Mouse (Mus musculus): ENCODE measurements around the gene Llcfc1. TPM values are rescaled to one million over a fixed set of nuclear protein-coding genes. Genes with fewer than 3 reads are reported as not detected.

Llcfc1 gene
- polyA plus RNA-seq, 2 experiments = not detected

- H3K4me3 ChIP-seq (ENCODE audit: insufficient read depth in 1 of 2, low read depth in 2 of 2, low read length in 2 of 2) = peak overlapping the region; percentile 21 to 33; a peak in 2 of 4 replicates
- WGBS (ENCODE audit: insufficient replicate concordance) = 19% methylated on average over 7 of the region's 7 CpGs
- TF ChIP-seq EP300 (IDR thresholded peaks at IDR 0.05; ENCODE audit: low read depth) (peak; percentile 83), CTCF (IDR thresholded peaks at IDR 0.05; ENCODE audit: low read depth) (no peak)
- ATAC-seq (ENCODE audit: insufficient read depth) (peak; percentile 85), DNase-seq (ENCODE audit: low read depth in 3 of 3, low spot score in 3 of 3) (peak; percentile 77 to 80 (median 78))
- H3K4me2 ChIP-seq (ENCODE audit: low read depth) = peak overlapping the region; percentile 86
- H3K36me3 ChIP-seq (replicated peaks; ENCODE audit: control insufficient read depth, insufficient read depth, low read depth) = peaks cover 17% of the 10 kb centered on the region
- no peaks in the 10 kb centered on the region for H3K27me3 ChIP-seq (ENCODE audit: control insufficient read depth, insufficient read depth, low read length)
- peaks cover 49 to 52% of the 10 kb centered on the region in 2 experiments for H3K4me1 ChIP-seq (replicated peaks; ENCODE audit: control insufficient read depth in 2 of 2, insufficient read depth in 2 of 2, low read length in 1 of 2)
- peak overlapping the region; percentile 98 for H3K27ac ChIP-seq
- H3K9ac ChIP-seq (replicated peaks) = peak overlapping the region; percentile 80
- no peaks in the 10 kb centered on the region for H3K9me3 ChIP-seq (ENCODE audit: control insufficient read depth, low read length)
Measured at GRCm38 (mm10) chr6:41706275-41706674, 22.0 kb downstream of the Llcfc1 start.

- no peaks in the 10 kb centered on the region for H3K27me3 ChIP-seq (ENCODE audit: control insufficient read depth, insufficient read depth, low read length)
- no peaks in the 10 kb centered on the region for H3K36me3 ChIP-seq (replicated peaks; ENCODE audit: control insufficient read depth, insufficient read depth, low read depth)
- H3K4me2 ChIP-seq (ENCODE audit: low read depth) = peak overlapping the region; percentile 3
- H3K27ac ChIP-seq = peak overlapping the region; percentile 38
- no peak overlapping the region for H3K9ac ChIP-seq (replicated peaks)
- DNase-seq (ENCODE audit: low read depth in 3 of 3, low spot score in 3 of 3) (no peak), ATAC-seq (ENCODE audit: insufficient read depth) (peak; percentile 32)
- peaks cover 49 to 55% of the 10 kb centered on the region in 2 experiments for H3K4me1 ChIP-seq (replicated peaks; ENCODE audit: control insufficient read depth in 2 of 2, insufficient read depth in 2 of 2, low read length in 1 of 2)
- 15% methylated on average over 1 of the region's 1 CpGs for WGBS (ENCODE audit: insufficient replicate concordance)
- H3K4me3 ChIP-seq (ENCODE audit: insufficient read depth in 1 of 2, low read depth in 2 of 2, low read length in 2 of 2) = no peak overlapping the region
- 0 out of 2 replicates have a peak, but pooled peaks have one; percentile 20 for TF ChIP-seq EP300 (IDR thresholded peaks at IDR 0.05; ENCODE audit: low read depth)
- TF ChIP-seq CTCF (IDR thresholded peaks at IDR 0.05; ENCODE audit: low read depth) = no peak
- no peaks in the 10 kb centered on the region for H3K9me3 ChIP-seq (ENCODE audit: control insufficient read depth, low read length)
Measured at GRCm38 (mm10) chr6:41710281-41710680, 26.1 kb downstream of the Llcfc1 start.

DNA sequence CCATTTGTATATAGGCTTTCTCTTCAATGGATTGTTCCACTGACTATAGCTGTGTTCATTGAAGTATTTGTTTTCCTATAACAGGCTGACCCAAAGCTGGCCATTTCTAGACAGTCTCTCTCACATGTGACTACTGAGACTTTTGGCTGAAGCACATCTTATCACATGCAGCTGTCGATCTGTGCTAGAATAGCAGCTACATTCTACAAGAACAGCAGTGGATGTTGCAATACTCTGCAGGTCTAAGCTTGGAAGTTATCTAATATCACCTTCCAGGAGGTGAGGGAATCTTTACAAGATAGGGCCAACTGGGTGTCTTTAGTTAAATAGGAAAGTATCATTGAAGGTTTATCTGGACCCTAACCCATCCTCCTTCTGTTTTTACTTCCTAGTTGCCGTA lies 37.2 kb downstream of the Llcfc1 start:
- H3K4me3 ChIP-seq (ENCODE audit: insufficient read depth in 1 of 2, low read depth in 2 of 2, low read length in 2 of 2) = no peak overlapping the region
- H3K4me2 ChIP-seq (ENCODE audit: low read depth) = no peak overlapping the region
- no peak overlapping the region for H3K27ac ChIP-seq
- H3K36me3 ChIP-seq (replicated peaks; ENCODE audit: control insufficient read depth, insufficient read depth, low read depth) = no peaks in the 10 kb centered on the region
- TF ChIP-seq EP300 (IDR thresholded peaks at IDR 0.05; ENCODE audit: low read depth) = peak; percentile 37; the same call in 1 of the 2 replicates
- TF ChIP-seq CTCF (IDR thresholded peaks at IDR 0.05; ENCODE audit: low read depth) = no peak
- no peaks in the 10 kb centered on the region for H3K27me3 ChIP-seq (ENCODE audit: control insufficient read depth, insufficient read depth, low read length)
- peaks cover 0 to 7% of the 10 kb centered on the region in 2 experiments; a peak in 3 of 4 replicates for H3K4me1 ChIP-seq (replicated peaks; ENCODE audit: control insufficient read depth in 2 of 2, insufficient read depth in 2 of 2, low read length in 1 of 2)
- ATAC-seq (ENCODE audit: insufficient read depth) = peak; percentile 56; the same call in 1 of the 2 replicates
- WGBS (ENCODE audit: insufficient replicate concordance) = 36% methylated on average over 2 of the region's 2 CpGs
- DNase-seq (ENCODE audit: low read depth in 3 of 3, low spot score in 3 of 3) = no peak
- H3K9ac ChIP-seq (replicated peaks) = no peak overlapping the region
- H3K9me3 ChIP-seq (ENCODE audit: control insufficient read depth, low read length) = no peaks in the 10 kb centered on the region

- Histone ChIP-seq H3K9me3 (ENCODE audit: control insufficient read depth, low read length) (no peaks in the 10 kb centered on the region), H3K27ac (no peak overlapping the region), H3K4me3 (ENCODE audit: insufficient read depth in 1 of 2, low read depth in 2 of 2, low read length in 2 of 2) (no peak overlapping the region), H3K36me3 (replicated peaks; ENCODE audit: control insufficient read depth, insufficient read depth, low read depth) (no peaks in the 10 kb centered on the region), H3K4me1 (replicated peaks; ENCODE audit: control insufficient read depth in 2 of 2, insufficient read depth in 2 of 2, low read length in 1 of 2) (peaks cover 1 to 5% of the 10 kb centered on the region in 2 experiments; a peak in 2 of 4 replicates), H3K4me2 (ENCODE audit: low read depth) (no peak overlapping the region), H3K9ac (replicated peaks) (no peak overlapping the region), H3K27me3 (ENCODE audit: control insufficient read depth, insufficient read depth, low read length) (no peaks in the 10 kb centered on the region)
- peak in 1 of 3 experiments; percentile 41 for DNase-seq (ENCODE audit: low read depth in 3 of 3, low spot score in 3 of 3)
- peak; percentile 79 for ATAC-seq (ENCODE audit: insufficient read depth)
- TF ChIP-seq CTCF (IDR thresholded peaks at IDR 0.05; ENCODE audit: low read depth) = peak; percentile 88
- TF ChIP-seq EP300 (IDR thresholded peaks at IDR 0.05; ENCODE audit: low read depth) = no peak
- 49% methylated on average over 1 of the region's 1 CpGs for WGBS (ENCODE audit: insufficient replicate concordance)
Measured at GRCm38 (mm10) chr6:41727989-41728609, 43.9 kb downstream of the Llcfc1 start.

GRCm38 (mm10) chr6:41734719-41735470 lies 50.7 kb downstream of the Llcfc1 start:
- DNase-seq (ENCODE audit: low read depth in 3 of 3, low spot score in 3 of 3) = no peak
- Histone ChIP-seq H3K27me3 (ENCODE audit: control insufficient read depth, insufficient read depth, low read length) (no peaks in the 10 kb centered on the region), H3K9ac (replicated peaks) (no peak overlapping the region), H3K4me3 (ENCODE audit: insufficient read depth in 1 of 2, low read depth in 2 of 2, low read length in 2 of 2) (no peak overlapping the region), H3K4me1 (replicated peaks; ENCODE audit: control insufficient read depth in 2 of 2, insufficient read depth in 2 of 2, low read length in 1 of 2) (peaks cover 0 to 2% of the 10 kb centered on the region in 2 experiments; a peak in 1 of 4 replicates), H3K9me3 (ENCODE audit: control insufficient read depth, low read length) (no peaks in the 10 kb centered on the region), H3K27ac (no peak overlapping the region), H3K36me3 (replicated peaks; ENCODE audit: control insufficient read depth, insufficient read depth, low read depth) (no peaks in the 10 kb centered on the region), H3K4me2 (ENCODE audit: low read depth) (no peak overlapping the region)
- no peak for ATAC-seq (ENCODE audit: insufficient read depth)
- 74% methylated on average over 5 of the region's 5 CpGs for WGBS (ENCODE audit: insufficient replicate concordance)
- TF ChIP-seq EP300 (IDR thresholded peaks at IDR 0.05; ENCODE audit: low read depth) (no peak), CTCF (IDR thresholded peaks at IDR 0.05; ENCODE audit: low read depth) (no peak)

Other genes starting within 250 kb of the Llcfc1 start
- not detected in 2 replicates for gene Gm10334, start 238.3 kb upstream of the Llcfc1 start, polyA plus RNA-seq (2012; rRNA removed)
- not detected in 2 replicates for gene Gm10334, start 238.3 kb upstream of the Llcfc1 start, polyA plus RNA-seq (2014; fragmentation: Nextera tagmentation; extraction: Ambion mirVana)
- not detected in 2 replicates for gene Prss1, start 225.5 kb upstream of the Llcfc1 start, polyA plus RNA-seq (2012; rRNA removed)
- gene Prss1, start 225.5 kb upstream of the Llcfc1 start, polyA plus RNA-seq (2014; fragmentation: Nextera tagmentation; extraction: Ambion mirVana) = not detected in 2 replicates
- 0.06 and 0.22 TPM in 2 replicates for gene Prss2, start 162.6 kb upstream of the Llcfc1 start, polyA plus RNA-seq (2012; rRNA removed)
- gene Prss2, start 162.6 kb upstream of the Llcfc1 start, polyA plus RNA-seq (2014; fragmentation: Nextera tagmentation; extraction: Ambion mirVana) = 0.29 TPM in 1 of 2 replicates, not detected in the other
- 0.49 and 0.58 TPM in 2 replicates for gene Ephb6, start 78.9 kb upstream of the Llcfc1 start, polyA plus RNA-seq (2012; rRNA removed)
- gene Ephb6, start 78.9 kb upstream of the Llcfc1 start, polyA plus RNA-seq (2014; fragmentation: Nextera tagmentation; extraction: Ambion mirVana) = 0.36 and 1.0 TPM in 2 replicates
- gene Trpv6, start 48.0 kb upstream of the Llcfc1 start, polyA plus RNA-seq (2012; rRNA removed) = 0.03 and 0.08 TPM in 2 replicates
- not detected in 2 replicates for gene Trpv6, start 48.0 kb upstream of the Llcfc1 start, polyA plus RNA-seq (2014; fragmentation: Nextera tagmentation; extraction: Ambion mirVana)
- 0.27 and 0.31 TPM in 2 replicates for gene Trpv5, start 3.7 kb upstream of the Llcfc1 start, polyA plus RNA-seq (2012; rRNA removed)
- gene Trpv5, start 3.7 kb upstream of the Llcfc1 start, polyA plus RNA-seq (2014; fragmentation: Nextera tagmentation; extraction: Ambion mirVana) = 0.05 and 0.11 TPM in 2 replicates
- gene Kel, start 19.9 kb downstream of the Llcfc1 start, polyA plus RNA-seq (2012; rRNA removed) = 236 and 313 TPM in 2 replicates
- gene Kel, start 19.9 kb downstream of the Llcfc1 start, polyA plus RNA-seq (2014; fragmentation: Nextera tagmentation; extraction: Ambion mirVana) = 221 and 240 TPM in 2 replicates
- not detected in 2 replicates for gene Olfr459, start 90.7 kb downstream of the Llcfc1 start, polyA plus RNA-seq (2012; rRNA removed)
- not detected in 2 replicates for gene Olfr459, start 90.7 kb downstream of the Llcfc1 start, polyA plus RNA-seq (2014; fragmentation: Nextera tagmentation; extraction: Ambion mirVana)
- not detected in 2 replicates for gene Pip, start 163.1 kb downstream of the Llcfc1 start, polyA plus RNA-seq (2012; rRNA removed)
- gene Pip, start 163.1 kb downstream of the Llcfc1 start, polyA plus RNA-seq (2014; fragmentation: Nextera tagmentation; extraction: Ambion mirVana) = not detected in 2 replicates
- not detected in 2 replicates for gene Sval2, start 168.6 kb downstream of the Llcfc1 start, polyA plus RNA-seq (2012; rRNA removed)
- gene Sval2, start 168.6 kb downstream of the Llcfc1 start, polyA plus RNA-seq (2014; fragmentation: Nextera tagmentation; extraction: Ambion mirVana) = not detected in 2 replicates